Mouse (Mus musculus): ENCODE results near the gene Fuz. TPM values are rescaled to one million over a fixed set of nuclear protein-coding genes. Genes with fewer than 3 reads are reported as not detected.

The Fuz gene
- total and polyA plus RNA-seq, 2 experiments, result 5.7 to 25.1 TPM

- H3K27me3 ChIP-seq (ENCODE audit: control insufficient read depth, insufficient read depth, low read length), result no peaks in the 10 kb centered on the region
- TF ChIP-seq CTCF (IDR thresholded peaks at IDR 0.05; ENCODE audit: low read depth, low read length), result no peak
- no peak for TF ChIP-seq POLR2A (IDR thresholded peaks at IDR 0.05; ENCODE audit: extremely low read depth, insufficient read depth, low read length)
- 88% methylated on average over 4 of the region's 4 CpGs for WGBS
- H3K4me3 ChIP-seq (ENCODE audit: insufficient read depth, low read depth, low read length), result no peak overlapping the region
- H3K79me2 ChIP-seq (ENCODE audit: control insufficient read depth, insufficient read depth, low read length), result no peaks in the 10 kb centered on the region
- no peak overlapping the region for H3K9ac ChIP-seq (ENCODE audit: low read depth, low read length)
- no peak overlapping the region for H3K27ac ChIP-seq (replicated peaks; ENCODE audit: insufficient read depth, low read depth, low read length)
- no peak for DNase-seq (ENCODE audit: extremely low read depth, low read depth, low spot score)
- H3K36me3 ChIP-seq (ENCODE audit: control insufficient read depth, insufficient read depth, low read length), result no peaks in the 10 kb centered on the region
- H3K4me1 ChIP-seq (ENCODE audit: control insufficient read depth, insufficient read depth, low read length), result no peaks in the 10 kb centered on the region
Observed at GRCm38 (mm10) chr7:44938680-44939079, 42.8 kb downstream of the Fuz start.

- 87% methylated on average over 7 of the region's 7 CpGs for WGBS
- Histone ChIP-seq H3K4me1 (ENCODE audit: control insufficient read depth, insufficient read depth, low read length) (no peaks in the 10 kb centered on the region), H3K27me3 (ENCODE audit: control insufficient read depth, insufficient read depth, low read length) (no peaks in the 10 kb centered on the region)
Observed at GRCm38 (mm10) chr7:44942904-44943303, 47.0 kb downstream of the Fuz start, which contains the start of gene Tsks. Gene Tsks (plus strand): TSS chr7:44943204.

GRCm38 (mm10) chr7:44949922-44950321 lies 54.0 kb downstream of the Fuz start:
- TF ChIP-seq POLR2A (IDR thresholded peaks at IDR 0.05; ENCODE audit: extremely low read depth, insufficient read depth, low read length) (no peak), CTCF (IDR thresholded peaks at IDR 0.05; ENCODE audit: low read depth, low read length) (no peak)
- Histone ChIP-seq H3K79me2 (ENCODE audit: control insufficient read depth, insufficient read depth, low read length) (no peaks in the 10 kb centered on the region), H3K4me1 (ENCODE audit: control insufficient read depth, insufficient read depth, low read length) (no peaks in the 10 kb centered on the region), H3K4me3 (ENCODE audit: insufficient read depth, low read depth, low read length) (no peak overlapping the region), H3K27ac (replicated peaks; ENCODE audit: insufficient read depth, low read depth, low read length) (no peak overlapping the region), H3K9ac (ENCODE audit: low read depth, low read length) (no peak overlapping the region), H3K27me3 (ENCODE audit: control insufficient read depth, insufficient read depth, low read length) (no peaks in the 10 kb centered on the region), H3K36me3 (ENCODE audit: control insufficient read depth, insufficient read depth, low read length) (no peaks in the 10 kb centered on the region)
- WGBS, result 79% methylated on average over 6 of the region's 6 CpGs
- no peak for DNase-seq (ENCODE audit: extremely low read depth, low read depth, low spot score)

More at GRCm38 (mm10) chr7:44942904-44943303, 47.0 kb downstream of the Fuz start, which contains the start of gene Tsks:
- Histone ChIP-seq H3K36me3 (ENCODE audit: control insufficient read depth, insufficient read depth, low read length) (no peaks in the 10 kb centered on the region), H3K79me2 (ENCODE audit: control insufficient read depth, insufficient read depth, low read length) (no peaks in the 10 kb centered on the region), H3K27ac (replicated peaks; ENCODE audit: insufficient read depth, low read depth, low read length) (no peak within 1 kb of the TSS), H3K4me3 (ENCODE audit: insufficient read depth, low read depth, low read length) (no peak within 1 kb of the TSS), H3K9ac (ENCODE audit: low read depth, low read length) (no peak within 1 kb of the TSS)
- TF ChIP-seq POLR2A (IDR thresholded peaks at IDR 0.05; ENCODE audit: extremely low read depth, insufficient read depth, low read length), result no peak
- TF ChIP-seq CTCF (IDR thresholded peaks at IDR 0.05; ENCODE audit: low read depth, low read length), result no peak
- DNase-seq (ENCODE audit: extremely low read depth, low read depth, low spot score), result no peak

- Histone ChIP-seq H3K9ac (ENCODE audit: low read depth, low read length) (peak overlapping the region; percentile 84; the same call in 1 of the 2 replicates), H3K79me2 (ENCODE audit: control insufficient read depth, insufficient read depth, low read length) (no peaks in the 10 kb centered on the region), H3K4me1 (ENCODE audit: control insufficient read depth, insufficient read depth, low read length) (no peaks in the 10 kb centered on the region), H3K36me3 (ENCODE audit: control insufficient read depth, insufficient read depth, low read length) (no peaks in the 10 kb centered on the region), H3K27me3 (ENCODE audit: control insufficient read depth, insufficient read depth, low read length) (no peaks in the 10 kb centered on the region), H3K27ac (replicated peaks; ENCODE audit: insufficient read depth, low read depth, low read length) (peak overlapping the region; percentile 57), H3K4me3 (ENCODE audit: insufficient read depth, low read depth, low read length) (peak overlapping the region; percentile 86)
- WGBS, result under 1% methylated on average over 10 of the region's 10 CpGs
- TF ChIP-seq POLR2A (IDR thresholded peaks at IDR 0.05; ENCODE audit: extremely low read depth, insufficient read depth, low read length) (0 out of 2 replicates have a peak, but pooled peaks have one; percentile 36), CTCF (IDR thresholded peaks at IDR 0.05; ENCODE audit: low read depth, low read length) (no peak)
- DNase-seq (ENCODE audit: extremely low read depth, low read depth, low spot score), result peak; percentile 71
Observed at GRCm38 (mm10) chr7:44951960-44952359, 56.1 kb downstream of the Fuz start.

Other genes starting within 250 kb of the Fuz start
- 7.0 and 8.0 TPM in 2 replicates for gene Myh14, start 225.2 kb upstream of the Fuz start, total RNA-seq (2014; rRNA removed)
- gene Myh14, start 225.2 kb upstream of the Fuz start, polyA plus RNA-seq (2012; rRNA removed), result 5.6 and 6.0 TPM in 2 replicates
- not detected in 2 replicates for gene Izumo2, start 187.3 kb upstream of the Fuz start, total RNA-seq (2014; rRNA removed)
- not detected in 2 replicates for gene Izumo2, start 187.3 kb upstream of the Fuz start, polyA plus RNA-seq (2012; rRNA removed)
- gene Vrk3, start 147.7 kb upstream of the Fuz start, total RNA-seq (2014; rRNA removed), result 8.6 and 12.7 TPM in 2 replicates
- gene Vrk3, start 147.7 kb upstream of the Fuz start, polyA plus RNA-seq (2012; rRNA removed), result 31.4 and 34.3 TPM in 2 replicates
- 0.07 and 0.28 TPM in 2 replicates for gene Zfp473, start 145.0 kb upstream of the Fuz start, total RNA-seq (2014; rRNA removed)
- 0.04 TPM in 1 of 2 replicates, not detected in the other for gene Zfp473, start 145.0 kb upstream of the Fuz start, polyA plus RNA-seq (2012; rRNA removed)
- 4.0 and 5.4 TPM in 2 replicates for gene Nup62, start 80.0 kb upstream of the Fuz start, total RNA-seq (2014; rRNA removed)
- 20.4 and 20.6 TPM in 2 replicates for gene Nup62, start 80.0 kb upstream of the Fuz start, polyA plus RNA-seq (2012; rRNA removed)
- 0.60 and 0.65 TPM in 2 replicates for gene Il4i1, start 79.7 kb upstream of the Fuz start, total RNA-seq (2014; rRNA removed)
- gene Il4i1, start 79.7 kb upstream of the Fuz start, polyA plus RNA-seq (2012; rRNA removed), result 0.85 and 1.7 TPM in 2 replicates
- gene Atf5, start 79.4 kb upstream of the Fuz start, total RNA-seq (2014; rRNA removed), result 22.9 and 43.9 TPM in 2 replicates
- gene Atf5, start 79.4 kb upstream of the Fuz start, polyA plus RNA-seq (2012; rRNA removed), result 727 and 964 TPM in 2 replicates
- 23.9 and 35.4 TPM in 2 replicates for gene Akt1s1, start 47.1 kb upstream of the Fuz start, total RNA-seq (2014; rRNA removed)
- 93.9 and 106 TPM in 2 replicates for gene Akt1s1, start 47.1 kb upstream of the Fuz start, polyA plus RNA-seq (2012; rRNA removed)
- 20.2 and 31.5 TPM in 2 replicates for gene Tbc1d17, start 47.0 kb upstream of the Fuz start, total RNA-seq (2014; rRNA removed)
- gene Tbc1d17, start 47.0 kb upstream of the Fuz start, polyA plus RNA-seq (2012; rRNA removed), result 81.1 and 91.6 TPM in 2 replicates
- gene Pnkp, start 38.9 kb upstream of the Fuz start, total RNA-seq (2014; rRNA removed), result 20.8 and 24.0 TPM in 2 replicates
- 42.5 and 45.7 TPM in 2 replicates for gene Pnkp, start 38.9 kb upstream of the Fuz start, polyA plus RNA-seq (2012; rRNA removed)
- gene Ptov1, start 26.3 kb upstream of the Fuz start, total RNA-seq (2014; rRNA removed), result 17.0 and 32.8 TPM in 2 replicates
- 76.1 and 91.6 TPM in 2 replicates for gene Ptov1, start 26.3 kb upstream of the Fuz start, polyA plus RNA-seq (2012; rRNA removed)
- 11.6 and 16.6 TPM in 2 replicates for gene Med25, start 3.4 kb upstream of the Fuz start, total RNA-seq (2014; rRNA removed)
- gene Med25, start 3.4 kb upstream of the Fuz start, polyA plus RNA-seq (2012; rRNA removed), result 114 TPM in 2 replicates
- 14.5 and 18.3 TPM in 2 replicates for gene Ap2a1, start 33.4 kb downstream of the Fuz start, total RNA-seq (2014; rRNA removed)
- 32.8 and 38.2 TPM in 2 replicates for gene Ap2a1, start 33.4 kb downstream of the Fuz start, polyA plus RNA-seq (2012; rRNA removed)
- not detected in 2 replicates for gene Tsks, start 47.1 kb downstream of the Fuz start, total RNA-seq (2014; rRNA removed)
- 0.20 and 0.51 TPM in 2 replicates for gene Tsks, start 47.1 kb downstream of the Fuz start, polyA plus RNA-seq (2012; rRNA removed)
- gene Cpt1c, start 78.8 kb downstream of the Fuz start, total RNA-seq (2014; rRNA removed), result 0.09 and 0.34 TPM in 2 replicates
- gene Cpt1c, start 78.8 kb downstream of the Fuz start, polyA plus RNA-seq (2012; rRNA removed), result 0.71 and 0.91 TPM in 2 replicates
- 15.9 and 23.0 TPM in 2 replicates for gene Prmt1, start 90.5 kb downstream of the Fuz start, total RNA-seq (2014; rRNA removed)
- 26.0 and 36.1 TPM in 2 replicates for gene Prmt1, start 90.5 kb downstream of the Fuz start, polyA plus RNA-seq (2012; rRNA removed)
- gene Irf3, start 101.6 kb downstream of the Fuz start, total RNA-seq (2014; rRNA removed), result 58.5 and 59.0 TPM in 2 replicates
- gene Irf3, start 101.6 kb downstream of the Fuz start, polyA plus RNA-seq (2012; rRNA removed), result 82.0 and 101 TPM in 2 replicates
- gene Bcl2l12, start 102.6 kb downstream of the Fuz start, total RNA-seq (2014; rRNA removed), result 4.2 and 5.6 TPM in 2 replicates
- gene Bcl2l12, start 102.6 kb downstream of the Fuz start, polyA plus RNA-seq (2012; rRNA removed), result 13.3 and 14.5 TPM in 2 replicates
- gene Scaf1, start 120.3 kb downstream of the Fuz start, total RNA-seq (2014; rRNA removed), result 4.4 and 9.7 TPM in 2 replicates
- gene Scaf1, start 120.3 kb downstream of the Fuz start, polyA plus RNA-seq (2012; rRNA removed), result 25.7 and 31.8 TPM in 2 replicates
- 8.9 and 13.9 TPM in 2 replicates for gene Rras, start 121.9 kb downstream of the Fuz start, total RNA-seq (2014; rRNA removed)
- gene Rras, start 121.9 kb downstream of the Fuz start, polyA plus RNA-seq (2012; rRNA removed), result 53.4 and 54.9 TPM in 2 replicates
- gene Prr12, start 156.8 kb downstream of the Fuz start, total RNA-seq (2014; rRNA removed), result 1.2 and 1.7 TPM in 2 replicates
- gene Prr12, start 156.8 kb downstream of the Fuz start, polyA plus RNA-seq (2012; rRNA removed), result 2.7 and 3.7 TPM in 2 replicates
- 20.1 and 22.8 TPM in 2 replicates for gene Nosip, start 166.3 kb downstream of the Fuz start, total RNA-seq (2014; rRNA removed)
- gene Nosip, start 166.3 kb downstream of the Fuz start, polyA plus RNA-seq (2012; rRNA removed), result 31.4 and 35.8 TPM in 2 replicates
- gene Prrg2, start 166.6 kb downstream of the Fuz start, total RNA-seq (2014; rRNA removed), result 26.1 and 32.8 TPM in 2 replicates
- 74.1 and 83.8 TPM in 2 replicates for gene Prrg2, start 166.6 kb downstream of the Fuz start, polyA plus RNA-seq (2012; rRNA removed)
- 6.7 and 8.8 TPM in 2 replicates for gene Rcn3, start 196.1 kb downstream of the Fuz start, total RNA-seq (2014; rRNA removed)
- 14.9 and 16.3 TPM in 2 replicates for gene Rcn3, start 196.1 kb downstream of the Fuz start, polyA plus RNA-seq (2012; rRNA removed)
- 163 and 188 TPM in 2 replicates for gene Fcgrt, start 207.8 kb downstream of the Fuz start, total RNA-seq (2014; rRNA removed)
- gene Fcgrt, start 207.8 kb downstream of the Fuz start, polyA plus RNA-seq (2012; rRNA removed), result 170 and 193 TPM in 2 replicates
- 355 and 400 TPM in 2 replicates for gene Rps11, start 228.4 kb downstream of the Fuz start, total RNA-seq (2014; rRNA removed)
- gene Rps11, start 228.4 kb downstream of the Fuz start, polyA plus RNA-seq (2012; rRNA removed), result 95.1 and 111 TPM in 2 replicates
- gene Rpl13a, start 232.7 kb downstream of the Fuz start, total RNA-seq (2014; rRNA removed), result 1,440 and 1,681 TPM in 2 replicates
- gene Rpl13a, start 232.7 kb downstream of the Fuz start, polyA plus RNA-seq (2012; rRNA removed), result 488 and 544 TPM in 2 replicates
- 0.13 TPM in 1 of 2 replicates, not detected in the other for gene Gm45713, start 240.2 kb downstream of the Fuz start, total RNA-seq (2014; rRNA removed)
- 0.98 TPM in 1 of 2 replicates, not detected in the other for gene Gm45713, start 240.2 kb downstream of the Fuz start, polyA plus RNA-seq (2012; rRNA removed)
- 3.2 and 5.4 TPM in 2 replicates for gene Flt3l, start 240.4 kb downstream of the Fuz start, total RNA-seq (2014; rRNA removed)
- 20.8 and 30.8 TPM in 2 replicates for gene Flt3l, start 240.4 kb downstream of the Fuz start, polyA plus RNA-seq (2012; rRNA removed)

Measured in liver, adult 2 months (tissue).